Mouse (Mus musculus): ENCODE data around the gene Ube3b.

Gene Ube3b

DNA sequence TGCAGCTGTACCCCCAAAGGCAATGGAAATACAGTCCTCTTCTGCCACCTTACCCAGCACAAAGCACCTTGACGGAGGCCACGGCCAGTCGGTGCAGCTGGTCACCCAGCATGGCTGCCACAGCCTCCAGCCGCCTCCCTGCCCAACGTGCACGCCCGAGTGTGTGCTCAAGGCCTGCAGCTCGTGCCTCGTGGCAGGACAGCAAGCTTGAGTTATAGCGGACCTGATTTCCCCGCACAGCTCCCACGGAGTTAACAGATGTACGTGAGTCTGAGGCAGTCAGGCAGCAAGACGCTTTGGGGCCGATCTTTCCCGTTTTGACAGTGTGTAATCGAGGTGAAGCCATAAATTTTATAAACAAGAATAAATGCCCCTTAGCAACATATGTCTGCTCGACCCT is 48.2 kb downstream of the Ube3b start:
- no peak for DNase-seq

- DNase-seq: no peak
Observed at GRCm38 (mm10) chr5:114429781-114430180, 49.4 kb downstream of the Ube3b start.

GRCm38 (mm10) chr5:114434359-114434758 is 54.0 kb downstream of the Ube3b start:
- DNase-seq: no peak

GRCm38 (mm10) chr5:114435588-114435987 is 55.2 kb downstream of the Ube3b start:
- no peak for DNase-seq

DNA sequence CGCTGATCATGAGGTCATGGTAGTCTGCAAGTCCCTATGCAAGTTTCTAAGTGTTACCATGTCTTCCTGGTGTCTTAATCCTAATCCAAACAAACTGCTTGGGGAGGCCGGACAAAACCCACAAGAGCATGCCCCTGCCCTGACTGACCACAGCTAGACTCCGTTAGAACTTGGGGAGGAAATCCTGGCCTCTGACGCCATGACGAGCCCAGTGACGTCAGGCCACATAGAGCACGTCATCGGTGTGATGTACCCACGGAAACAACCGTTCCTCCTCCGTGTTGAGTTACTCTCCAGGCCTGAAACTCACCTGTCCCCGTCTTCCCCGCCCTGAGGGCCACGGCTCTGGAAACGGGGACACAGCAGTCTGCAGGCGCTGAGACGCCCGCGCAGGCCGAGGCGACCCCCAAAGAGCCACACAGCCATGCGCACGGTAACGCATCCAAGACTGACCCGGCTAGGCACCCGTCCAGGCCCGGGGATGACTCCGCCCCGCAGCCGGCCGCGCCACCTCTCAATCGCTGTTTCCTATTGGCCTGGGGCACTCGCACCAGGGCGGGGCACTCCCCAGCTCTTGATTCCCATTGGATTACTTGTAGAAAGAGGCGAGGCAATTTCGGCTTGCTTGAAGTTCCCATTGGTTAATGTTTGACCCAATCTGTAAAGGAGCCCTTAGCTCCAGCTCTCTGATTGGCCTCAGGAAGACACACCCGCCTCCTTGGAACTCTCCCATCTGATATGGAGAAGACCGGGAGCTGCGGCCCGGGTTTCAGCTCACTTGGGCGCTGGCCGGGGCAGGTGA is 63.4 kb downstream of the Ube3b start, which contains the start of the genes Mmab and Mvk:
Mmab (minus strand) TSS at position 495 of the 802 bp plus-strand sequence.
Mvk (plus strand) TSS at position 704 of the 802 bp plus-strand sequence.
- DNase-seq: peak; percentile 99

DNA sequence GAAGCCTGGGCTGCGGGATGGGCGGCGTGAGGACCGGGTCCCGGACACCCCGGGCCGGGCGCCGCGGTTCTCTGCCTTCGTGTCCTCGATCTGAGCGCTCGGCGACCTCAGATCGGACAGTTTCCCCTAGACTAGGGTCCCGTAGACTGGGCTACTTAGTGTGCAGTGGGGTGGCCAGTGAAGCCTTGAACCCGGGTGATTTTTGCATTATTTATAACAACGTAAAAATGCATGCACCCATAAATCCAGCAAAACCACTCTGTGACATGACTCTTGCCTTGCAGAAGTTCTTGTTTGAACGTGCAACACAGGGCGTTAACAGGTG is 63.9 kb downstream of the Ube3b start:
- DNase-seq: no peak

DNA sequence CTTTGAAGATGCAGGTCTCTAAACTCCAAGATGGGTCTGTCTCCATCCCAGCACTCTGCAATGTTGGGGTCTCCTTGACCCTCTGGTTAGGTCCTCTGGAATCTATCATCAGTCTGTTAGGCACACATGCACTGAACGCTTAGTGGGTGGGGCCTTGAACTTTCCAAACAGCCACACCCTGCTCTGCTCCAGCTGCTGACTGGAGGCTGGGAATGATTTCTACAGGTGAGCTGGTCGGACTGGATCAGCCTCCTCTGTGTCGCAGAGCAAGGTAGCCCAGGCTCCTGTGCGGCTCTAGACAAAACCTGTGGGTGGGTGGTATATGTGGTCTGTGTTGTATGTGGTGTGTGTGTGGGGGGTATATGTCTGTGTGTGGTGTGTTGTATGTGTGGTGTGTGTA is 68.6 kb downstream of the Ube3b start:
- no peak for DNase-seq

GRCm38 (mm10) chr5:114456287-114456686 is 75.9 kb downstream of the Ube3b start:
- no peak for DNase-seq

GRCm38 (mm10) chr5:114456995-114457605 is 76.7 kb downstream of the Ube3b start:
- DNase-seq: no peak

DNA sequence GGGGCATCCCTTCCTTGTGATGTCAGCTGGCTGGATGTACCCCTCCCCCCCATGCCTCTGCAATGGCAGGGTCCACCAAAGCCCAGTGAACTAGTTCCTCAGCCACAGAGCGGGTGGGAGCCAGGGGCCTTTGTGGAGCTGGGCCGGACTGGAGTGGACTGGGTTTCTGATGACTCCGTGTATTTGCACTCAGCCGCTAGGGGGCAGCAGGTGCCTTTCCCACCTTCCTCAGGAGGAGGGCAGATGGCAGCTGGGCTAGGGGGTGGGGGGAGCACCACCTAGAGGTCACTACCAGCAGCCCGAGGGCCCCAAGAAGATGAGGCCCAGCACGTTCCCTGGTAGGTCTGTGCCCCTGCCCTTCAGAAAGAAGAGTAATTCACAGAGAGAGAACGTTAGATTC is 80.8 kb downstream of the Ube3b start:
- DNase-seq: peak; percentile 83

GRCm38 (mm10) chr5:114462067-114463040 is 81.9 kb downstream of the Ube3b start:
- no peak for DNase-seq

- no peak for DNase-seq
Observed at GRCm38 (mm10) chr5:114464561-114464960, 84.2 kb downstream of the Ube3b start.

DNA sequence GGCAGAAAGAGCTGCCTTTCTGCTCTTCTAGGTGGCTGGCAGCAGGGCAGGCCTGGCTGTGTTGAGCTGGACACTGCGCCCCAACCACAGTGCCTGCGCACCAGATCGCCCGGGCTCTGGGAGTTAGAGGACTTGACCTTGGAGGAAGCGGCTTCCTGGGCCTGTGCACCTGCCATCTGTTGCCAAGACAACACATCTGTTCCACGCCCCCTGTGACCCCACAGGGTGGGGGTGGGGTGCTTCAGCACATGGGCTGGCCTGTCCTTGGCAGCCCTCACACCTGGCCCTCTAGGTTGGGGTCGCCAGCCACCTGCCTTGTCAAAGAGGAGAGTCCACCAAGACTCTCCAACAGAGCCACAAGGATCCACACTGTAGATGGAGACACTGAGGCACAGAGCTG is 85.2 kb downstream of the Ube3b start:
- no peak for DNase-seq

DNA sequence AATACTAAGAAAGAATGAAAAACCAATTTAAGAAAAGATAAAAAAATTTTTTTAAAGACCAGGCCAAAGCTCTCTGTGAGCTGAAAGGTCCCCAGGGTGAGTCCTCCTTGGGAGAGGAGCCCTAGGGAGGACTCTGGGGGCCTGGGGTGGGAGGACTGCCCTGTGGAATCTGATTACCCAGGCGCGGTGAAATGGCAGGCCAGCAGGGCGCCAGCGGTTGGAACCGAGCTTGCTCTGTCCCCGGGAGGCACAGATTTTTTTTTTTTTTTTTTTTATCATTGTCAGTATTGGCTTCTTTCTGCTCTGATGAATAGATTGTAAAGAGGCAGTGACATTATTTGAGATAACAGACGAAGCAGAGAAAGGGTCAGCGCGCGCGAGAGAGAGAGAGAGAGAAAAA is 86.6 kb downstream of the Ube3b start:
- no peak for DNase-seq

- peak; percentile 74 for DNase-seq
Observed at GRCm38 (mm10) chr5:114467430-114467829, 87.0 kb downstream of the Ube3b start.

DNA sequence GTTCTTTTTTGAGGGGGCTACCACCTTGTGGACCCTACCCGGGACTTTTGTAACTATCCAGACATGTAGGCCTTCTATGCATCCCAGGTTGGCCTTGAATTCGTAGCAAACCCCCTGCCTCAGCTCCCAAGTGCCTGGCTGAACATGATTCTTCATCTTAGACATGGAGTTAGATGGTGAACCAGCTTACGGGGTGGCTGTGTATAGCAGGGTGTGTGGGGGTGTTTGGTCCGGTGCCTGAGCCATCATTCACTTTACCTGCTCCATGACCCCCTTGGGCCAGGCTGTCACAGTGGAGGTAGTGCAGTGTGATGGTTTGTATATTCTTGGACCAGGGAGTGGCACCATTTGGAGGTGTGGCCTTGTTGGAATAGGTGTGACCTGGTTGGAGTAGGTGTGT is 87.6 kb downstream of the Ube3b start:
- no peak for DNase-seq

- no peak for DNase-seq
Observed at GRCm38 (mm10) chr5:114470359-114470758, 90.0 kb downstream of the Ube3b start.

Data from right cerebral cortex, postnatal 4 days (tissue).